Mouse (Mus musculus) thymus, postnatal 10 days (tissue): Measurements from ENCODE around the gene Gfra1.

Experiments used
- DNase-seq, 2 experiments: peaks; one replicate each; pipeline ENCODE4 v3.0.0; 2021; ENCODE audit warnings: low spot score in 2 of 2

Gfra1 gene

DNA sequence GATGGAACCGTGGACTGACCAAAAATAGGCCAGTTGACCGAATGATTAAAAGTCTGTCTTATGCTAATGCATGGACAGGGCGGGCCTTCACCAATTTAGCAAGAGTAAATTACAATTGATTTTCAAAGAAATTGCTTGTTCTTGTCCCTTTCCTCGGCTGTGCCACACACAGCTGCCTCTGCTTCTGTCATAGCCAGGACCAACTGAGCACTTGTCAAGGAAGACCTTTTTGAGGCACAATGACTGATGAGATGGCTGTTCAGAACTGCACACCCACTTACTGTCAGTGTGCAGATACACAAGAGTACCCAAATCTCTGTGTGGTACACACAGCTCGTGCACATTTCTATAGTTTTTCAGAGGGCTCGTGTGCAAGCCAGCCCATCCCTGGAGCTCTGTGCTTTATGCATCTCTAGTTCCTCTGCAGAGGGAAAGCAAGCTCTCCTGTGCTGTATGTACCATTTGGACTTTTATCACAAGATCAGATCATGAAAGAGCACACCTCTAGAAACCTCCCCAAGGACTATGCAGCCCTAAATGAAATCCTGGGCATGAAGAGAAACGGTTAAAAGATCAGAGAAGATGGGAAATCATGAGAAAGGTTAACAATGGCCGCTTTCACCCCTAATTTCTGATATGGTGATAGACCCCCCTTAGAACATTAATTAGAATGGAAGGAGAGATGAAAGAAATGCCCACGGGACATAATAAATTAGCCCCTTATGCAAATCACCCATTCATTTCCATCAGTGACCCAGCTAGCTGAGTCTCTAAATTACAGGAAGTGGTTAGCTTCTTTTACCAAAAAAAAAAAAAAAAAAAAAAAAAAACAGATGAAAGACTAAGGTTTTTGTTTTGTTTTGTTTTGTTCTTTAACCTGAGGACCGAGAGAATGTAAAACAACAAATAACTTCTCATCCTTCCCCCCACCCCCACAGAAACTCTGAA lies 12.7 kb downstream of the Gfra1 start:
- no peak for DNase-seq

DNA sequence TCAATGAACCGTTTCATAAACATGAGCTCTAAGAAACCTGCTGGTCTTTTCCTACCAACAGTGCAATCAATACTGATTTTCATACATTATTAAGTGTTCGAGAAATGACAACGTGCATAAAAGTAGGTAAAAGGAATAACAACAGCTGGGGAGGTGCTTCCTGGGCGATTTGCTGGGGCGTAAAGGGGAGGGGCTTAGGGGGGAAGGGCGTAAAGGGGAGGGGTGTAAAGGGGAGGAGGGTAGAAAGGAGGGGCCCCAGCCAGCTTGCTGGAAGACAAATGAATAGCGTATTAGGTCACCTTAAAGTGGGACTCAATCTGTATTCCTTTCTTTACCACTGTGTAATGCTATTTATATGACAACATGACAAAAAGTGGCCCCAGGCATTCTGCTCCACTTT lies 13.9 kb downstream of the Gfra1 start:
- DNase-seq = no peak

DNA sequence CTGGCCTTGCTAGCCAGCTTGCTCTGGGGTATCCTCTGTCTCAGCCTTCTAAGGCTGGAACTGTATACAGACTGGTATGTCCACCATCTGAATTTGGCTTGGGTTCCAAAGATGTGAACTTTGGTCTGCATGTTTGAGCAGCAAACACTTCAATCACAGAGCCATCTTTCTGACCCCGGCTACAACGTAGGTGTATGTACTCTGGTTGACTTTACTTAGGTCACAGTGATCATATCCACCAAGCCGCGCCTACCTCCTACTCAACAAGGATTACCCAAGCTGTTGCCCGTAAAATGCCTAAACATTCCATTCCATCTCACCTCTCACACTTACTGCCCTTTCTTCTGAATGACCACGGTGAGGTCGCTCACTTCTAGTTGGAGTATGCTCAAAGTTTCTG lies 14.5 kb downstream of the Gfra1 start:
- no peak for DNase-seq

DNA sequence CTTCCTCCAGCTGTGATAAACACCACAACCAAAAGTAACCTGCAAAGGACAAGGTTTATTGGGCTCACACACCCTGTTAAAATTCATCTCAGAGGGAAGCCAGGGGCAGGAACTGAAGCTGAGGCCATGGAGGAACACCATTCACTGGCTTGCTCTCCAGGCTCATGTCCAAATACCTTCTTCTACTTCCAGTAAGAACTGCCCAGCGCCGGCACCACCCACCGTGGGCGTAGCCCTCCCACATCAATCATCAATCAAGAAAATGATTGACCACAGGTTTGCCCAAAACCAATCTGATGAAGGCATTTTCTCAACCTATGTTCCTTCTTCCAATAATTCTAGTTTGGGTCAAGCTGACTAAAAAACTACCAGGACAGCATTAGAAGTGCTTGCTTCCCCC lies 16.9 kb downstream of the Gfra1 start:
- DNase-seq = no peak

GRCm38 (mm10) chr19:58437441-58438071 lies 18.2 kb downstream of the Gfra1 start:
- no peak for DNase-seq

DNA sequence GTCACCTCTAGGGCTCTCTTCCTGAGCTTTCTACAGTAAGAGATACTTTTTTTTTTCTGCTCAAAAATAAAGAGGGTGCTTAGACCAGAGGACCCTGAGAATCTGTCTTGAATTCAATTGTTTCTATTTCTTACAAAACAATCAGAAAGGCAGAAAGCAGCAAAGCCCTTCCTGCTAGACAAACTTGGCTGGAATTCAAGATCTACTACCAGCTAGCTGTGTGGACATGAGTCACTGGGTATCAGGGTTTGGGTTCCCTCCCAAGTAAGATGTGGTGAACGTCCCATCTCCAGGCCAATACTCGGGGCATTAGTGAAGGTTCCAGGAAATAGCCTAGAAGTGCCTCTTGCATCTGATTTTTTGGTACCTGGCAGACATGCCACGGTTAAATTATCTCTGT lies 18.8 kb downstream of the Gfra1 start:
- DNase-seq = no peak

DNA sequence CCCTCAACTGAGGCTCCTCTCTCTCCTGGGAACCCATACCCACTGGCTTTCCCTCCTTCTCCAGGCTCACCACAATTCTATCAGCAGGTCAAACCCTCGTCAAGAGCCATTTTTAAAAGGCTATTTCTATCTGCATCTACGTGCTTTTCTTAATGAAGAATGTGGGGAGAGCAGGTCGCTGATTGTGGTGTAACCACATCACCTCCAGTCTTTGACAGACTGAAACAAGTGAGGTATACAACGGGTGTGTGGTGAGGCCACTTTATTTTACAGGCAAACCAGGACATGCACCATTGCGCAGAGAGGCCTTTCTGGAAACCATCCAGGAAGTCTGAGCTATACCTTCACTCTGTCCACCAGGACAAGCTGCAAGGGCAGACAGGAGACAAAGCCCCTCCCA lies 19.8 kb downstream of the Gfra1 start:
- DNase-seq = no peak

GRCm38 (mm10) chr19:58432840-58433239 lies 22.9 kb downstream of the Gfra1 start:
- no peak for DNase-seq

DNA sequence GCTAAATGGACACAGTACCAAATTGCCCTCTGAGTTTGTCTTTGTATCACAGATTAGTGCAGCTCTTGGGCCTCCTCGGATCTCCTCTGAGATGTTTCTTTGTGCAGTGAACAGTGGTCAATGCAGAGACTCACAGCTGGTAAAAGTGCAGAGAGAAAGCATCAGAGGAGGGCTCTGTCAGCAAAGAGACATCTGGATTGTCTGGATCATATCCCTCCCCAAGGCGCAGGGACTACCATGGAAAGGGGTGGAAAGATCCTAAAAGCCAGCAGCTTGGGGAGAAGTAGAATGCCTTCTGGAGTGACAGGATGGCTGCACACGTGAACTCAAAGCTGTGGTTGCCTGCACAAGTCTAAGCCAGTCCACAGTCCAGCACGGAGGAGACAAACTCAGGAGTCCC lies 27.2 kb downstream of the Gfra1 start:
- DNase-seq = no peak

GRCm38 (mm10) chr19:58427348-58427747 lies 28.4 kb downstream of the Gfra1 start:
- DNase-seq = no peak

DNA sequence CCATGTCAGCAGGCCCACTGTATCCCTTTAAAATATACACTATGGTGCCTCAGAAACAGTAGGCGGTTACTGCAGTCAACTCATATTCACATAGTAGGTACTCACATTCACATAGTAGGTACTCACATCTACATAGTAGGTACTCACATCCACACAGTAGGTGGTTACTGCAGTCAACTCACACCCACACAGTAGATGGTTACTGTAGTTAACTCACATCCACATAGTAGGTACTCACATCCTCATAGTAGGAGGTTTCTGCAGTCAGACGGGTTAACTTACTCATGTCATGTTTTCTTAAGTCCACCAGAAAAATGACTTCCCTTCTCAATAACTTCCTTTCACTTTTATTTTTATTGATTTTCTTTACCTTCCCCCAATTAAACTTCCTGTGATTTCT lies 30.8 kb downstream of the Gfra1 start:
- DNase-seq = no peak

DNA sequence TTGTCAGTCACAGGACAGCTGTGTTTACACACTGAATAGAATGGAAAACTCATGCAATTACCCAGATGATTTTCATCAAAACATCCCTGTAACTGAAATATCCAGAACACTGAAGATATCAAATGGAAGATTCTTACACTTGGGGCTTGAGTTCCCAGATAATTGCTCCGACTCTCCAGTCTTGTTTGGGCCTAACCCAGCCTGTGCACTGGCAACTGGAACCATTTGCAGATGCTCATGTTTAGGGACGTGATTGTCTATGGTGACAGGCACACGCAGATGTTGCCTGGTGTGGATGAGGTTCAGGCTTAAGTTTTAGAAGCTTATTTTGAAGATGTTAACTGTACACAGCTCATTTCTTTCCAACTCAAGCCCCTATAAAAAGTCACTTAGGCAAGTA lies 31.5 kb downstream of the Gfra1 start:
- no peak for DNase-seq

GRCm38 (mm10) chr19:58422916-58423493 lies 32.7 kb downstream of the Gfra1 start:
- DNase-seq = no peak

GRCm38 (mm10) chr19:58419685-58420084 lies 36.0 kb downstream of the Gfra1 start:
- no peak for DNase-seq

- DNase-seq = no peak
Observed at GRCm38 (mm10) chr19:58419278-58419677, 36.4 kb downstream of the Gfra1 start.

DNA sequence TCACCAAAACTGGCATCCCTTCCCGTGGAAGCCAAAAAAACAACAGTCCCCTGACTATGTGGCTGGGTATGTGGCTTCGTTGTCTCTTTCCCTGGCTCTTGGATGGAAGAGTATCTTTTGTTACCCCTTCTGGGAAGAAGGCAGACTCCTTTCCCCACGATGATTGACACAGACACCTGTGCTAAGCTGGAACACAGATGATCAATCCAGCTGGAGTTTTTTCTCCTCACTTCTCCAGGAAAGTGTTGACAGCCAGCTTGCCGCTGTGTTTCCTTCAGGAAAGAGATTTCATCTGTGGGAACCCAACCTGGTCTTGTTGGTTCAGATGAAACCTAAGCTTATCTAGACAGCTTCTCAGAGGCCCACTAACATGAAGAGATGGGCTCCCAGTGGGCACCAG lies 40.5 kb downstream of the Gfra1 start:
- DNase-seq = no peak

- no peak for DNase-seq
Observed at GRCm38 (mm10) chr19:58414733-58415132, 41.0 kb downstream of the Gfra1 start.

DNA sequence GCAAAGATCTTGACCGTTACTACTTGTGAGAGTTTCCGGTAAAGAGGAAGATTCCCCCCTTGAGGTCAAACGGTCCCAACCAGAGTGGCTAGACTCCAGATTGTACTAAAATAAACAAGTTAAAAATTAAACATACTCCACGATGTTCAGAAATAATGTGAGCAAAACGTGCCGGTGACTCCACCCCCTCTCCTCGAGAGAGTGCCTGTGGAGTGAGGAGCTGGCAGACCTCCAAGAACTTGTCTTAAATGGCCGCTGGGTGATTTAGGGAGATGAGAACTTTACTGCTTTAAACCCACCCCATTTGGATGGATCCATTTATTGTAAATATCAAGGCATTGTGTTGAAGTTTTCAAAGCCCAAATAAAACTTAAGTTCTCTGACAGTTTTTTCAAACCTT lies 42.4 kb downstream of the Gfra1 start:
- DNase-seq = no peak

DNA sequence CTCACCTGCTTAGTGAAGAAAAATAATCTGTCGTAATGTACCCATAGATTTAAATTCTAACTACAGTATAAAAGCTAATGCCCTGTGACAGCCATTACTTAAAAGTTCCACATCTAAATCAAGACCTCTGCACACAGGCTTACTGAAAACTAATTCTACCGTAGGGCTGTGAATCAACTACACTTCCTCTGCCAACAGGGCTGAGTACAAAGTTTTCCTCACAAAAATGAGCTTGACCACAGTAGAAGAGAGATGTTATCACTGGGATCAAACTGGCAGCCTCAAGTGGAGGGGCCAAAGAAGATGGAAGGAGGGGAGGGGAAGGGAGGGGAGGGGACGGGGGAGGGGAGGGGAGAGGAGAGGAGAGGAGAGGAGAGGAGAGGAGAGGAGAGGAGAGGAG lies 42.9 kb downstream of the Gfra1 start:
- no peak for DNase-seq

DNA sequence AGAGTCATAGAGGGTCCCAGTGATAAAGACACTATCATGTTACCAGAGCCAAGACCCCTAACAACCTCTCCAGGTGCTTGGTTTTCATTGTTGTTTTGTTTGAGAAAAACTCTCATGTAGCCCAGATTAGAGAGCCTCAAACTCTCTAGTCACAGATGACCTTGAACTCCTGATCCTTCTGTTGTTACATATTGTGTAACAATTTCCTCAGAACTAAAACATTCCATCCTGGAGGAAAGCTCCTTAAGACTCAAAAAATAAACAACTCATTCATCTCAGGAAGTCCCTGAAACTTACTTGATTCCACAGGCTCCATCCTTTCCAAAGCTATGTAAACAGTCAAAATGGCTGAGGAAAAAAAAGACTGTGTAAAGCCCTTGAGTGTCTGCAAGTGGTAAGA lies 49.0 kb downstream of the Gfra1 start:
- no peak for DNase-seq

GRCm38 (mm10) chr19:58400224-58400623 lies 55.5 kb downstream of the Gfra1 start:
- no peak for DNase-seq

- no peak for DNase-seq
Observed at GRCm38 (mm10) chr19:58399166-58399565, 56.5 kb downstream of the Gfra1 start.

- DNase-seq = no peak
Observed at GRCm38 (mm10) chr19:58396604-58396984, 59.1 kb downstream of the Gfra1 start.
